Mouse (Mus musculus) kidney, embryonic 15.5 days (tissue): ENCODE data around the gene Sun1. TPM values are rescaled to one million over a fixed set of nuclear protein-coding genes. Genes with fewer than 3 reads are reported as not detected.

Source experiments
- ATAC-seq: fragments of 200-750 bp; cut with Nextera tagmentation; replicated peaks from 2 replicates; pipeline ENCODE4 v1.8.0; 2017; ENCODE audit warnings: moderate TSS enrichment; ENCODE audit not compliant: low FRiP score
- H3K27ac ChIP-seq: fragments of 300-500 bp; sonication (generic); 2 replicates; pipeline ENCODE4 v1.5.1; 2015; ENCODE audit warnings: mild to moderate bottlenecking, inconsistent platforms
- H3K27me3 ChIP-seq: fragments of 300-500 bp; sonication (generic); 2 replicates; pipeline ENCODE4 v1.6.1; 2015; ENCODE audit warnings: inconsistent platforms
- H3K36me3 ChIP-seq: fragments of 300-500 bp; sonication (generic); 2 replicates; pipeline ENCODE4 v1.6.1; 2015; ENCODE audit warnings: inconsistent platforms
- H3K4me1 ChIP-seq: fragments of 300-500 bp; sonication (generic); 2 replicates; pipeline ENCODE4 v1.6.1; 2015; ENCODE audit warnings: inconsistent platforms
- H3K4me2 ChIP-seq: fragments of 300-500 bp; sonication (generic); 2 replicates; pipeline ENCODE4 v1.6.1; 2015; ENCODE audit warnings: moderate library complexity, mild to moderate bottlenecking, inconsistent platforms
- H3K4me3 ChIP-seq: fragments of 300-500 bp; sonication (generic); replicated peaks from 2 replicates; pipeline ENCODE4 v1.5.1; 2015; ENCODE audit warnings: mild to moderate bottlenecking, inconsistent platforms
- H3K9ac ChIP-seq: fragments of 300-500 bp; sonication (generic); 2 replicates; pipeline ENCODE4 v1.6.1; 2015; ENCODE audit warnings: mild to moderate bottlenecking, inconsistent platforms
- H3K9me3 ChIP-seq: fragments of 300-500 bp; sonication (generic); replicated peaks from 2 replicates; pipeline ENCODE4 v1.6.1; 2016; ENCODE audit warnings: inconsistent platforms
- WGBS: fragments of 180-500 bp; shearing (Covaris S2); methylation state at CpG from one replicate; pipeline ENCODE4 v1.1.7; 2015; ENCODE audit warnings: mixed read lengths; 5-methylcytosine and 5-hydroxymethylcytosine counted together
- polyA plus RNA-seq: library from polyadenylated mRNA; unstranded; fragments of >200 nt; fragmentation: Nextera tagmentation; extraction: Ambion mirVana; gene quantifications from 2 replicates; pipeline ENCODE4 v1.2.1, GENCODE M21; 2015

The Sun1 gene
- polyA plus RNA-seq, 1 experiment from 2014 or later, result 57.3 TPM

GRCm38 (mm10) chr5:139232083-139232482 lies 31.6 kb downstream of the Sun1 start:
- no peak overlapping the region for H3K4me3 ChIP-seq
- no peaks in the 10 kb centered on the region for H3K9me3 ChIP-seq
- ATAC-seq, result no peak
- H3K9ac ChIP-seq, result no peak overlapping the region
- H3K27me3 ChIP-seq, result no peaks in the 10 kb centered on the region
- H3K4me2 ChIP-seq, result no peak overlapping the region
- H3K4me1 ChIP-seq, result no peaks in the 10 kb centered on the region
- no peak overlapping the region for H3K27ac ChIP-seq
- peaks cover 96% of the 10 kb centered on the region for H3K36me3 ChIP-seq
- 92% methylated on average over 3 of the region's 3 CpGs for WGBS

DNA sequence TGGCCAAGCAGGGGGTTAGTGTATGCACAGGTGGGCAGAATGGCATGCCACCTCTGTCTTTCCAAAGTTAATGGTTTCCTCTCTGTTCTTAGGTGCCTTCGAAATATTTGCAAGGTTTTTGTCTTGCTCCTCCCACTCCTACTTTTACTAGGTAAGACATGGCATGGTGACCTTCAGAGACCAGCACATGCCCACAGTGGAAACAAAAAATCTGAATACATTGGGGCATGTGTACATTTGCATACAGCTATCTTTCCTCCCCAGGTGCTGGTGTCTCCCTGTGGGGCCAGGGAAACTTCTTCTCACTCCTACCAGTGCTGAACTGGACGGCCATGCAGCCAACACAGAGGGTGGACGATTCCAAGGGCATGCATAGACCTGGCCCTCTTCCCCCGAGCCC lies 34.0 kb downstream of the Sun1 start:
- no peak overlapping the region for H3K4me3 ChIP-seq

GRCm38 (mm10) chr5:139237436-139237835 lies 37.0 kb downstream of the Sun1 start:
- no peak for ATAC-seq
- Histone ChIP-seq H3K9me3 (no peaks in the 10 kb centered on the region), H3K27ac (no peak overlapping the region), H3K36me3 (peaks cover 97% of the 10 kb centered on the region), H3K4me3 (no peak overlapping the region), H3K9ac (no peak overlapping the region), H3K4me1 (no peaks in the 10 kb centered on the region), H3K27me3 (no peaks in the 10 kb centered on the region), H3K4me2 (no peak overlapping the region)
- 37% methylated on average over 4 of the region's 4 CpGs for WGBS

More for the DNA sequence above, 34.0 kb downstream of the Sun1 start:
- Histone ChIP-seq H3K9me3 (no peaks in the 10 kb centered on the region), H3K36me3 (peaks cover 96% of the 10 kb centered on the region), H3K27me3 (no peaks in the 10 kb centered on the region), H3K4me1 (no peaks in the 10 kb centered on the region), H3K4me2 (no peak overlapping the region), H3K27ac (no peak overlapping the region), H3K9ac (no peak overlapping the region)
- WGBS, result 89% methylated on average over 4 of the region's 4 CpGs
- no peak for ATAC-seq

GRCm38 (mm10) chr5:139241022-139241761 lies 40.8 kb downstream of the Sun1 start:
- Histone ChIP-seq H3K4me3 (no peak overlapping the region), H3K9ac (no peak overlapping the region), H3K9me3 (no peaks in the 10 kb centered on the region), H3K27me3 (no peaks in the 10 kb centered on the region), H3K4me2 (no peak overlapping the region), H3K27ac (no peak overlapping the region), H3K36me3 (peaks cover 100% of the 10 kb centered on the region), H3K4me1 (no peaks in the 10 kb centered on the region)
- ATAC-seq, result no peak
- WGBS, result 69% methylated on average over 15 of the region's 15 CpGs

GRCm38 (mm10) chr5:139243384-139243783 lies 42.9 kb downstream of the Sun1 start:
- Histone ChIP-seq H3K36me3 (peaks cover 100% of the 10 kb centered on the region), H3K4me1 (no peaks in the 10 kb centered on the region), H3K4me3 (no peak overlapping the region), H3K9me3 (no peaks in the 10 kb centered on the region), H3K4me2 (no peak overlapping the region), H3K27ac (no peak overlapping the region), H3K9ac (no peak overlapping the region), H3K27me3 (no peaks in the 10 kb centered on the region)
- no peak for ATAC-seq
- WGBS, result 79% methylated on average over 1 of the region's 1 CpGs

DNA sequence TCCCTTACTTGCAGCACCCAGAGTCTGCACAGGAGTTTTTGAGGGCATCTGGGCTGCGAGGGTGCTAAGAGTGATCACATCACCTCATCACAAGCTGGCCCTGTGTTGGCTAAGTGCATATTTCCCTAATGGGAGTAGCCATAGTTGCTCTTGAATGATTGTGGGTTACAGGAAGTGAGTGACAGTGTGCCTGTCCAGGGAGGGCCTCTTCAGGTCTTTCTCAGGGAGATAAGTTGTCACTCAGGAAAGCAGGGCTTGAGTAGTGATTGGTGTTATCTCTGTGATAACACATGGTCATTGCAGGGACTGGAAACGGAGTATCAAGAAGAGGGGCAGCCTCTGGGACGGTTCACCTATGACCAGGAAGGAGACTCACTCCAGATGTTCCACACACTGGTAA lies 47.3 kb downstream of the Sun1 start:
- peaks cover 78% of the 10 kb centered on the region for H3K36me3 ChIP-seq
- H3K27ac ChIP-seq, result no peak overlapping the region

GRCm38 (mm10) chr5:139248846-139249245 lies 48.4 kb downstream of the Sun1 start:
- Histone ChIP-seq H3K4me1 (peaks cover 16% of the 10 kb centered on the region), H3K4me2 (no peak overlapping the region), H3K4me3 (no peak overlapping the region), H3K9me3 (no peaks in the 10 kb centered on the region), H3K27me3 (no peaks in the 10 kb centered on the region), H3K27ac (no peak overlapping the region), H3K9ac (no peak overlapping the region), H3K36me3 (peaks cover 67% of the 10 kb centered on the region)
- ATAC-seq, result no peak
- WGBS, result 94% methylated on average over 3 of the region's 3 CpGs

More for the DNA sequence above, 47.3 kb downstream of the Sun1 start:
- no peak overlapping the region for H3K4me3 ChIP-seq
- no peak overlapping the region for H3K9ac ChIP-seq
- no peaks in the 10 kb centered on the region for H3K9me3 ChIP-seq
- H3K4me1 ChIP-seq, result peaks cover 7% of the 10 kb centered on the region
- no peaks in the 10 kb centered on the region for H3K27me3 ChIP-seq
- ATAC-seq, result no peak
- WGBS, result 88% methylated on average over 3 of the region's 3 CpGs
- H3K4me2 ChIP-seq, result no peak overlapping the region

DNA sequence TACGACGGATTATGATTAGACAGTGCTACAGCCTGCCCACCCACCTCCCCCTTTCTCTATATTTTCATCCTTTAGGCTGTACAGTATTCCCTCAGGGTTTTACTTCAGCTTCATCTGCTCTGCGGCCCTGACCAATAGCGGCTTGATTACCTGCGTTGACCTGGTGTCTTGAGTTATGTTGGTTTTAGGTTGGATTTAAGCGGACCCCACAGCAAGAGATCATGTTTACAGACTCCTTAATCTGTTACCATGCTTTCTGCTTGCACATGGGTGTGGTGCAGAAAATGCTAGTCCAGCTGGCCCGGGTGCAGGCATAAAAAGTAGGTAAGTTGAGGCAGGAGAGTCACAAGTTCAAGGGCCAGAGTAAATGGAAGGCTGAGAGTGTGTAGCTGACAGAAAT lies 50.8 kb downstream of the Sun1 start:
- Histone ChIP-seq H3K4me1 (peaks cover 39% of the 10 kb centered on the region), H3K9ac (peak overlapping the region; percentile 58; the same call in 1 of the 2 replicates), H3K27ac (peak overlapping the region; percentile 93), H3K4me3 (peak overlapping the region; percentile 87), H3K4me2 (peak overlapping the region; percentile 73), H3K36me3 (peaks cover 43% of the 10 kb centered on the region), H3K27me3 (no peaks in the 10 kb centered on the region), H3K9me3 (no peaks in the 10 kb centered on the region)
- no peak for ATAC-seq
- 69% methylated on average over 7 of the region's 7 CpGs for WGBS

DNA sequence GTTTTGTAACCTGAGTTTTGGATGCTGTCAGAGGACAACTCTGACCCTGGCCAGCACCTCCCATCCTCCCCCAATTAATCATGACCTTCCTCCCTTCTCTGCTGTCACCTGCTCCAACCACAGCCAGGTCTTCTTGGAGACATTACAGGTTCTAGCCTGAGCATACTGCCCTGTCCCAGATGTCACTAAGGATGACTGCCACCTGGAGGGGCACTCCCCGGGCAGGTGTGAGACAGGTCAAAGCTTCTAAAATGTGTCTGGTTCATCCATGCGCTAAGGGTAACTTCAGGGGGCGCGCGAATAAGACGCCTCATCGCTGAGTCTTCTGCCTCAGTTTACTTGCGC lies 51.3 kb downstream of the Sun1 start:
- Histone ChIP-seq H3K4me1 (peaks cover 40% of the 10 kb centered on the region), H3K4me3 (peak overlapping the region; percentile 87), H3K9ac (peak overlapping the region; percentile 58), H3K27ac (peak overlapping the region; percentile 93), H3K4me2 (peak overlapping the region; percentile 73), H3K9me3 (no peaks in the 10 kb centered on the region), H3K36me3 (peaks cover 39% of the 10 kb centered on the region), H3K27me3 (no peaks in the 10 kb centered on the region)
- under 1% methylated on average over 8 of the region's 8 CpGs for WGBS
- peak; percentile 49 for ATAC-seq

GRCm38 (mm10) chr5:139252081-139252909 lies 51.9 kb downstream of the Sun1 start, which contains the start of gene Get4:
TSS of gene Get4 (plus strand) at chr5:139252324.
- H3K9ac ChIP-seq, result peak within 1 kb of the TSS; percentile 85
- peak within 1 kb of the TSS; percentile 73 for H3K4me2 ChIP-seq
- no peaks in the 10 kb centered on the region for H3K27me3 ChIP-seq
- WGBS, result under 1% methylated on average over 88 of the region's 90 CpGs
- H3K36me3 ChIP-seq, result peaks cover 37% of the 10 kb centered on the region
- H3K4me3 ChIP-seq, result peak within 1 kb of the TSS; percentile 87
- ATAC-seq, result peak; percentile 96
- peak within 1 kb of the TSS; percentile 93 for H3K27ac ChIP-seq
- H3K9me3 ChIP-seq, result no peaks in the 10 kb centered on the region
- H3K4me1 ChIP-seq, result peaks cover 44% of the 10 kb centered on the region

DNA sequence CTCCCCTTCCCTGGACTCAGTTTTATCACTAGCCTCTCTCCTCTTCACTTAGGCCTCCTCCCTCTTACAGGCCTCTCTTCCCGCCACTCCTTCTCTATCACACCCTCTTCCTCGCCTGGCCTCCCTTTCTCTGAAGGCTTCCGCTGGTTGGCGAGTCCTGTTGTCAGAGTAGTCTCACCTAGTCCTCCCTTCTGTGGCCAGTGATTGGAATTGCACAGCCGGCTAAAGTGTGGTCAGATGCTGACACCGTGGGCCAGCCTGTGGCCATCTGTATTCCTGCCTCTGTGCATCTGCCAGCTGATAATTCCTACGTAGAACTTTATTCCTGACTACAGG lies 52.4 kb downstream of the Sun1 start:
- Histone ChIP-seq H3K9ac (peak overlapping the region; percentile 85), H3K4me3 (peak overlapping the region; percentile 87), H3K36me3 (peaks cover 34% of the 10 kb centered on the region), H3K4me2 (peak overlapping the region; percentile 73), H3K27me3 (no peaks in the 10 kb centered on the region), H3K4me1 (peaks cover 45% of the 10 kb centered on the region), H3K9me3 (no peaks in the 10 kb centered on the region), H3K27ac (peak overlapping the region; percentile 93)
- ATAC-seq, result peak; percentile 14
- under 1% methylated on average over 7 of the region's 7 CpGs for WGBS

DNA sequence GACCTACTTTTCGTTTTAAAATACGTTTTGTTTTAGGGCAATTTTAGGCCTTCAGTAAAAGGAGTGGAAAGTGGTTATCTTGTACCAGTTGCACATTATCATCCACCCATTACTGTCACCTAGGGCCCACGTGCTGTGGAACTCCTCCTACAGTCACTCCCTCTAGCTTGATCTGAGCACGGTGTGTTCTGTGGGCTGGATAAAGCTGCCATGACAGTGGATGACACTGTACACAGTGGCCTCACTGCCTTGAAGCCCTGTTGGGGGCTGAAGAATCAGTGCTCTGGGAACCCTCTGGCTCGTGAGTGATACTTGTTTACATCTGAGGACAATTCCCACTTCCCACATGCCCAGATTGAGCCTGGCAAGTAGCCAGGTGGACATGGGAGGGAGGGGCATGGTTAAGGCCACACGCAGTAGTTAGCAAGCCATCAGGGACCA lies 52.9 kb downstream of the Sun1 start:
- Histone ChIP-seq H3K4me1 (peaks cover 45% of the 10 kb centered on the region), H3K27ac (peak overlapping the region; percentile 93), H3K9ac (peak overlapping the region; percentile 85), H3K9me3 (no peaks in the 10 kb centered on the region), H3K4me3 (peak overlapping the region; percentile 87), H3K36me3 (peaks cover 31% of the 10 kb centered on the region), H3K4me2 (peak overlapping the region; percentile 73), H3K27me3 (no peaks in the 10 kb centered on the region)
- ATAC-seq, result 0 out of 2 replicates have a peak, but pooled peaks have one; percentile 26
- WGBS, result 1% methylated on average over 6 of the region's 6 CpGs
